Mouse (Mus musculus): ENCODE measurements around the gene Ccdc136.

Ccdc136 gene

DNA sequence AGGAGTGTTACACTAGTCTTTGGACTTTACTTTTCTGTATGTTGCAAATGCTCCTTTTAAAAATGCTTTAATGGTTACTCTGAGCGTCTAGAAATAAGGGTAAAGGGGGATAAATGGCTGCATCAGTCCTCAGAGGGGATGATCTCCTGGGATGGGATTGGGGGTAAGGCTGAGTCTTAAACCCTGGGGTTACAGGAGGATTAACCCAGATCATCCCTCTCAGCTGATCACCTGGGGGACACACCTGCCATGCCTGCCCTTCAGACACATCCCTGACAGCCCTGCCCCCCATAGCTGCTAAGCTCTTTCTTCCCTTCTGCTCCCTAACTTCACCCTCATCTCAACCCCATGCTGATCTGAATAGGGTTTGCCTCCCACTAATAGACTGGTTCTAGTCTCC lies 1.8 kb upstream of the Ccdc136 start:
- no peak for DNase-seq (ENCODE audit: low spot score)

DNA sequence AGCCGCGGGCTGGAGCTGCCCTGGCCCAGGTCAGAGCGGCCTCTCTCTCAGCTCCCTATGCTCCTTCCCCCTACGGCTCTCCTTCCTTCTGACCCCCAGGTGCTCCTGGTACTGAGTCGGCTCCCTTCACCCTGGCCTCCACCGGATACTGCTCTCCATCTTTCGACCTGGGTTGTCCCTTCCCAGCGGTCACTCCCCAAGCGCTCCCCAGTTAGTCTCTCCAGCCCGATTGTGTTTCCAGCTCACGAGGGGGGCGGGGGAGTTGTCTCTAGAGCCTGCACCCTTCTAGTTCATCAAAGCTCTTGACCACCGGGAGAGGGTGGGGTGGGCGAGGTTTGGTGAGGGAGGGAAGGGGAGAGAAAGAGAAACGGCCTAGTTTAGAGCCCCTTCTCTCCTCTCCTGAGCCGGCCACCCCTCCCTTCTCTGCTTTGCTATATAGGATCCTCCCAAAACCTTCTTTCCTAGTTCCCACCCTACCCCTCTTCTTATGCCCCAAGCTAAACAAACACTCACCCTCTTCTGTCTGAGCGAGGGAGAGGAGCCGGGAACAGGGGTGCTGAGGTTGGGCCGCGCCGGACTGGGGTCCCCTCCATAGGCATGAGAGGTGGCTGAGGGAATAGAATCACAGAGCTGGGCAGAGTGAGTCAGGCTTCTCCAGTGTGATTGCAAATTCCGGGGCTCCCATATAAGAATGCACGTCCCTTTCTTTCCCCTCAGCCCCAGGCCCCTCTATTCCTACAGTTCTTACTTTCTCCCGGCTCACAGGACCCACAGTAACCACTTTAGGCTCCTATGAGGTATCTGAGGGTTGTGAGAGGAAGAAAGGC lies 818 bp downstream of the Ccdc136 start:
- DNase-seq (ENCODE audit: low spot score): no peak

DNA sequence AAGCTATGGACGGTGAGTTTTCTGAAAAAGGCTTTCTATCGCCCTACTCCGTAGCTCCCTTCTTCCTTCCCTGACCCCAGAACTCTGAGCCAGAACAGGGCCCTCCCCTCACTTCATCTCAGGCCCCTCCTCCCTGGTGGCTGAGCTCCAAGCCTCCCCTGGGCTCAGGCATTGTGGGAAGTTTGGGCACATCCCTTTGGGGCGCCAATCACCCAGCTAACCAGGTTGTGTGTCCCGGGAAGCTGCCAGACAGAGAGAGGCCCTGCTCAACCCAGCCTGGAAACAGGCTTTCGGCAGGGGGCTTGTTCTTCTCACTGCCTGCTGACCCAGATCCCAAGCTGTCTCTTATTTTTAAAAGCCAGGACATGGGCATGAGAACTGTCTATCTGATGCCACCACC lies 1.5 kb downstream of the Ccdc136 start:
- no peak for DNase-seq (ENCODE audit: low spot score)

DNA sequence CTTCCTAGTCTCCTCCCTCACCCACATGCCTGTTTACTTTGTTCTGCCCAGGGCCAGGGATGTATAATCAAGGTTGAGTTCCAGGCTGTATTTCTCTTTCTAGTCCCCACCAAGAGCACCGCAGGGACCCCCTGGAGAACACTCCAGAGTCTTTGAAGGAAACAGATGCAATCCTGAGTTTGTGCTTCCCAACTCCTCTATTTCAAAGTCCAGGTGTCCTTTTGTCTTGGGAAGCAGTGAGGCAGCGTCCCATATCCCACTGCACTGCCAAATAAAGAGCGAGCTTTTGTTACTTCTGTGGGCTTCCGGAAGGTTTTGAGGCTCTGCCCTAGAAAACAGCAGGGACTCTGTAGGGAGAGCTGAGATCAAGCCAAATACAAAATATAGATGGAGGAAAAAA lies 3.7 kb downstream of the Ccdc136 start:
- no peak for DNase-seq (ENCODE audit: low spot score)

DNA sequence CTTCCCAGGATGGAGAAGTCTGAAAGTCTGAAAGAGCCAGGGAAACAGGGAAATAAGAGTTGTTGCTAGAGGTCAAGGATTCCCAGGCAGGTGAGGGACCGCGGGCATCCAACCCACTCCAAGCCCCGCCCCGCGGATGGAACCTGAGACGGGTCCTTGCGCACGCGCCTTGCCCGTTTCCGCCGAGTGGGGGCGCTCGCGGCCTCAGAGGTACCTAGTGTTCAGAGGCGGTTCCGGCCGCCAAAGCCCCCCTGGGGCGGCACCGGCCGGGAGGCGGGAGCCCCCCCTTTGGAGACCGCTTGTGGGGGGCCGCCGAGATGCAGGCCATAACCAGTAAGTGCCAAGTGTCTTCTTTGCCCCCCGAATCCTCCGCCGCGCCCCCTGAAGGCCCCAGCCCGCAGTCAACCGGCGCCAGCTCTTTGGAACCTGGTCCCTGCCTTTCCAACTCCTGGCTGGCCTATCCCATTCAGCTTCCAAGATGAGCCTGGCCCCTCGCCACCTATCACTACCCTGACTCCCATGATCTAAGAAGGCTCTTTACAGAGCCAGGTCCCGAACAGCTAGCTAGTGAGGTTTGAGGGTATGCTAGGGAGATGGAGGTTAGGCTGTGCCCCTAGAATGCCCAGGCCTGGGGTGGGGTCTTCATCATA lies 6.7 kb downstream of the Ccdc136 start:
- DNase-seq (ENCODE audit: low spot score): no peak

DNA sequence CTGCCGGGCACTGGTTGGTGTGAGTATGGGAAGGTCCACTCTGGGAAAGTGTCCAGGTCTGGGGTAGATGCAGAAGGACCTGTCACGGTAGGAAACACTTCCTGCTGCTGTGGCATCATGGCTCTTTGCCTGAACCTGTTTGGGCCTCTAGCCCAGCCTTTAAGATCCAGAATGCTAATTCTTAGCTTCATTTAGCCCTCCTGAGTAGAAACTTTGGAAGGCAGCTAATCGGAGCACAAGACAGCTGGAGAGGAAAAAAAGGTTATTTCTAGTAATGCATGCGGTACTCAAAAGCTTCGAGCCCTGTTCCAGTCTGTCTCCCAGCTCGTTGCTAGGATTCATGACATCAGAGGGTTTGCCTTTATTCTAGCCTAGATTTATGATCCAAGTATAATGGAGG lies 10.3 kb downstream of the Ccdc136 start:
- no peak for DNase-seq (ENCODE audit: low spot score)

DNA sequence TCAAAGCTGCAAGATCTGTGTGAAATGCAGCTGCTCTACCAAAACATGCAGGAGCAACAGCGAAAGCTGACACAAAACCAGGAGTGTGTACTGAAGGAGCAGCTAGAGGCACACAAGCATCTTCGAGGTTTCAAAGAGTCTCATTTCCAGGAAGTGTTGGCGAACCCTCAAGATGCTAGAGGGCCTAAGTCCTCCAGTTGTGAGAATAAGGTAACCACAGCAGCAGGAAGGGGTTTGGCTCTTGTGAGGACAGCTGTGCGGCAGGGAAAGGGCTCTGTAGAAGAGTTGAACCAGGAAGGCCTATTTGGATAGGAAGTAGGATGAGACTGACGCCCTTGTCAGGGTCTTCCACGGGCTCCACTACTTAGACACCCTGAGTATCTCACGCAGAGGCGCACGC lies 19.3 kb downstream of the Ccdc136 start:
- no peak for DNase-seq (ENCODE audit: low spot score)

DNA sequence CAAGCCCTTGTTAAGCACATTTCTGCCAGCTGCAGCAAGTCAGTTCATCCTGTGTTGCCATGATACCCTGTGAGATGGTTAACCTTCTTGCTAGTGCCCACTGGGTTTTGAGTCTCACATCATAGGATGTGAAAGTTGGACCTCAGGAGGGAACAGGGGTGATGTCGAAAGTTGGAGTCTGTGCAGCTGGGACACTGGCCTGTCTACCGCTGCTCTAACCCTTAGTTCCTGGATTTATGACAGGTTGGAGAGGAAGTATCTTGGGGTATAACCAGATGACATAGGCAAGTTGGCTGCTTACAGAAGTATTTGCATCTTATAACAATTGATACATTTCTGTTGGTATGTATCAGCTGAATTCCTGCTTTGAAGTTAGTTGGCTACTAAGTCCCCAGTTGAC lies 24.5 kb downstream of the Ccdc136 start:
- DNase-seq (ENCODE audit: low spot score): no peak

DNA sequence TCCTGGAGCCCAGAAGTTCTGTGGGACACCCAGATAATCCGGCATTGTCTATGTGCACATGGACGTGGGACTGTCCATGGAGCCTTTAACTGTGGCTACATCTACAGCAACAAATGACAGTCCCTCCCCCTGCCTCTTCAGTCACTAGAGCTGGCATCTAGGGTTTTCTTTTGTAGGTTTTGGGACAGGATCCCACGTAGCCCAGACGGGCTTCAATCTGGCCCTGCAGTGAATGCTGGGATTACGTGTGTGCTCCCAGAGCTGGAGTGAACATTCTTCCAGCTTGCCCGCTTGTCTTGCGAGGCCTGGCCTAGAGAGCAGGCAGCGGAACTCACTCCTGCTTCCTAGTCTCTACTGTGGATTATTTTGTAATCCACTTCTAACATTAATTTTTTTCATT lies 29.0 kb downstream of the Ccdc136 start:
- DNase-seq (ENCODE audit: low spot score): no peak

DNA sequence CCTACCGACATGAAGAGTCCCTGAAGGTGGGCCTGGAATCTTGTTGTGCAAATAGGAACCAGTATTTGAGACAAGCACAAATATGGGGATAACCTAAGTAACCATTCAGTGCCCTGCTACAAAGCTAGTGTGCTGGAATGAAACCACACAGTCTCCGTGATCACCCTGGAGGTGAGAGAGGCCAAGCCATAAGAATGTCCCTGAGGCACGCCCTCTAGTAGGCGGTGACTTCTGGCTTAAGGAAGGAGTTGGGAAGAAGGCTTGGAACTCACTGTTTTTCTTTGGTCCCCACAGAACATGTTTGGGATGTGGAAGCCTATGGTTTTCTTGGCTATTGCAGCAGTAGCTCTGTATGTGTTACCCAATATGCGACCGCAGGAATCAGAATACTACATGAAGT lies 30.2 kb downstream of the Ccdc136 start:
- DNase-seq (ENCODE audit: low spot score): no peak

DNA sequence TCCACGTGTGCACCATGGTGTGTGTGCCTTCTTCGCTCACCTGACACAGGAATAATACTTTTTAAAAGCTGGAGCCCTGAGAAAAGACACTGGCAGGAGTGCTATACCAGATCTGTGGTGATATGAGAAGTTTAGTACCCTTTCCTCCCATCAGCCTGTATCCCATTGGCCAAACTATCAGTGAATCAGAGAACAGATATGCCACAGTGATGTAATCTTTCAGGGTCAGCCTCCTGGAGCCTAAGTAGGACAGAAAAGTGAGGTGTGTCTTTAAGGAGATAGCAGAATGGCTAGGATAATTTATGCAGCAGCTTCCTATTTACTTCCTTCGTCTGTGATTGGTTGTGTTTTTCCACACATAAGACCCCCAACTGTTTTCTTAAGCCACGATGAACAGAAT lies 32.1 kb downstream of the Ccdc136 start:
- DNase-seq (ENCODE audit: low spot score): no peak

DNA sequence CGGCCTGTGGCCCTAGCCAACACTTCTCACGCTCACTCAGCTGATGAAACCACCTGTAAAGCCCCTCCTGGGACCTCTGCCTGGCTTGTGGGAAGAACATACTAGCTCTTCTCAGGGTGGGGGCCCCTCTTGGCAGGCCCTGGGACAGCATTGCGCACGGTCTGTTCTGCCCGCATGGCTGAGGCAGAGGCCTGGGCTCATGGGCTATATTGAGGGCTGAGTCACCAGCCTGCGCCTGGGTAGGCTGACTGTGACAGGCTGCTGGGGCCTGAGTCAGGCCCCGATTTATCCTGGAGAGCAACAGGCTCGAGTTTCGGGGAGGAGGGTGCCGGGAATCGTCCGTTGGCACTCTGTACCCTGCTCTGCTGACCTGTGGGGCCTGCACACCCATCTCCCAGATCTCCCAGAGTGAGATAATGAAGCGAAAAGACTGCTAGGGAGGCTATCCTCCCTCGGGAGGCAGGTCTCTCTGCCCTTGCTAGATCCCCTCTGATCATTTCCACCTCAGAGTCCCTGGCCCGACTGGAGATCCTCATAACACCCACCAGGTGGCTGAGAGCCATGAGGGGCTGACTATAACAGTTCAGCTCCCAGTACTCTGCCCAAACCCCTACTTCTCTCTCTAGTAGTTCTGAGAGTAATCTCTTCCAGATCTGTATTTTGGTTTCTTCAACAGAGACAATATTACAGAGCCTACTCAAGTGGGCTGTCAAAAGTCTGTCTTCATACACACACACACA lies 34.7 kb downstream of the Ccdc136 start:
- DNase-seq (ENCODE audit: low spot score): no peak

DNA sequence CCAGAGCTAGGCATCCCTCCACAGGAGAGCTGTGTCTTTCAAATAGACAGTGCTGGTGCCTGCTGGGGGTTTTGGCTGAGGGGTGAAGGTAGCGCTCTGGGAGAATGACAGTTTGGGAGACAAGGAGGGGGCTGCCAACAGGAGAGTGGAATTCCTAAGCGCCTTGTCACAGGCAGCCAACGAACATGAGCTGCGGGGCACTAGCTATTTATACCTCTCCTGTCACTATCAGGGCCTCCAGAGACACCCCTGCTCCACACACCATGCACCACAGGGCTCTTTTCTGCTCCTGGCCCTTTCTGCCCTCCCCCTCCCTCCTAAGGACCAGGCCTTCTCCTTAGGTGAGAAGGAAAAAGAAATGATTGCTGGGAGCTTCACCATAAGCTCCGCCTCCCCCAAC lies 35.4 kb downstream of the Ccdc136 start:
- DNase-seq (ENCODE audit: low spot score): no peak

DNA sequence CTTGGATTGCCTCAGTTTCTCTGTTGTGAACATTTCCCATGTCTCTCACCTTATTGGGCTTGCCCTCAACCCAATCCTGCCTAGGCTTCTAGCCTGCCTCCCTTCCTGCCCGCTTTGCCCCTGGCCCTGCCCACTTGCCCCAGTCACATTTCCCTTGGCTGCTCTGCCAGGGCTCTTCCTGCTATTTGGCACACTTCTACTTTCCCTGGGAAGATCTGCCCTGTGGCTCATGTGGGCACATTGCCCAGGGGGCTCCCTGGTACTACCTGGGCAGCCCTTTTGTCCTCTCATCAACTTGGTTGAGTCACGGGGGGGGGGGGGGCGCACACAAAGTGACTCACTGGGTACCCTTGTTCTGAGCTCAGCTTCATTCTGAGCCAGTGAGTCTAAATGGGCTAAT lies 36.0 kb downstream of the Ccdc136 start:
- no peak for DNase-seq (ENCODE audit: low spot score)

DNA sequence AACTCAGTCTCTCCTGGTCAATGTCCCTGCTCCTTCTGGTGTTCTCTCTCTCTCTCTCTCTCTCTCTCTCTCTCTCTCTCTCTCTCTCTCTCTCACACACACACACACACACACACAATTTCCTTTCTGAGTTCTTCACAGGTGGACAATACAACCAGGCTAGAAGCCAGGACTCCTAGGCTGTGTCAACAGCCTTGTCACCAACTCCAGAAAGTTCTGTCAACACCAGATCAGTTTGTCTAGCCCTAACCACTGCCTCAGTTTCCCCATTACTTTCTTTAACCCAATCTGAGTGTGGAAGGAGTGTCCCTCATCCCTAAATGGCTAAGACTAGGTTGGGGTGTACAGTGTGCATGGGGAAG lies 36.5 kb downstream of the Ccdc136 start:
- DNase-seq (ENCODE audit: low spot score): no peak

DNA sequence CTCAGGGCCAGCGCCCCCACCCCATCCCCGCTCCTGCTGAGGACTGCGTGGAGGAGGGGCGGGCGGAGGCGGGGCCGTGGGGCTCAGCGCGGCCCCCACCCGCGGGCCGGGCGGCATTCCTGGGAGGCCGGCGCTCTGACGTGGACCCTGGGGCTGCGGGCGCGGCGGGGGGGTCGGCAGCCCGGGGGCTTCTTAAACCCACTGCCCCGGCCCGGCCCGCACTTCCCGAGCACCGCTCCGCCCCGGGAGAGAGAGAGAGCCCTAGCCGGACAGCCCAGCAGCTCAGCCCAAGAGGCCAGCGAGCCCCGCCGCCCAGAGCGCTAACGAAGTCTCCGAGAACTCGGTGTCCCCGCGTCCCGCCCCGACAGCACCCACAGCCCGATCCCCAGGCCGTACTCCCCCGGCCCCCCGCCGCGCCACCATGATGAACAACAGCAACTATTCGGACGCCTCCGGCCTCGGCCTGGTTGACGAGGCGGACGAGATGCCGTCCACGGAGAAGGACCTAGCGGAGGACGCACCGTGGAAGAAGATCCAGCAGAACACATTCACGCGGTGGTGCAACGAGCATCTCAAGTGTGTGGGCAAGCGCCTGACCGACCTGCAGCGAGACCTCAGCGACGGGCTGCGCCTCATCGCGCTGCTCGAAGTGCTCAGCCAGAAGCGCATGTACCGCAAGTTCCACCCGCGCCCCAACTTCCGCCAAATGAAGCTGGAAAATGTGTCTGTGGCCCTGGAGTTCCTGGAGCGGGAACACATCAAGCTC lies 37.1 kb downstream of the Ccdc136 start, which contains the start of gene Flnc:
Flnc (plus strand) TSS at position 219 of the 766 bp plus-strand sequence.
- no peak for DNase-seq (ENCODE audit: low spot score)

DNA sequence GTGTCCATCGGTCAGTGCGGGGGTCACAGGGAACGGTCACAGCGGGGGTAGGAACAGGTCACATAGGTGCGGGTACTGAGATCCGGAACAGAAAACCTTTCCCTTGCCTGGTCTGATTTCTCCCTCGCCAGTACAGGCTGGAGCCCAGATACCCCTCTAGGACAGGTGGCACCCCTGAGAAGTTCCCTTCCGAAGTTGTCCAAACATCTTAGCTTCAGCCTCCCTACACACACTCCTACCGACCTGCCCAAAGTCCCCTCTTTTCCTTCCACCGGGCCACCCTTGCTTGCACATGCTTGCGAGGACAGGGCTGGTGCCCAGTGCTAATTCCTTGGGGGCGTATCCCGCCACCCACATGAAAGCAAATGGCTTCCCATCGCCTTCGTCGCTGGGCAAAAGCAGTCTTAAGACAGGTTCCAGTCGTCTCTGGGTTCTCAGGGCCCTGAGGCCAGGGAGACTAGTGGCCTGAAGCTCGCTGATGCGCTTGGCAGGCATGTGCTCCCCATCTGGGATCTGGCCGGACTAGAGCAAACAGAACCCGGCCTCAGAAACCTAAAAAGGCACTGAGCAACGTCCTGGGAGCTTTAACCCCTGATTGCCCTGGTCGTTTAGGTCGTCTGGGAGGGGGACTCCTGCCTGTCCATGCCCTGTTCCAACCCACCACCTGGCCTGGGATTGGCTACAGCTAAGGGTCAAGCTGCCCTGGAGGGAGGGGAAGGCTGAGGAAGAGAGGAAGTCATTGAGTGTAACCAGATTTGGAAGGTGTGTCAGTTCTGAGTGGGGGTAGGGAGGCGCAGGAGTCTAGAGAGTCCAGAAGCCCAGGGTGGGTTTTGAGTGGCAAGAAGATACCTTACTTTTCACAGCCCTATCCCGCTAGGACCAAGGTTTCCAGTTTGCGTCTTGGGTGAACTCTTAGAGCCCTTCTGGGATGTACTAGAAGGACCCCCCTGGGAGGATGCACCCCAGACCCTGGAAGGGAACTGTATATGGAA lies 38.0 kb downstream of the Ccdc136 start:
- no peak for DNase-seq (ENCODE audit: low spot score)

DNA sequence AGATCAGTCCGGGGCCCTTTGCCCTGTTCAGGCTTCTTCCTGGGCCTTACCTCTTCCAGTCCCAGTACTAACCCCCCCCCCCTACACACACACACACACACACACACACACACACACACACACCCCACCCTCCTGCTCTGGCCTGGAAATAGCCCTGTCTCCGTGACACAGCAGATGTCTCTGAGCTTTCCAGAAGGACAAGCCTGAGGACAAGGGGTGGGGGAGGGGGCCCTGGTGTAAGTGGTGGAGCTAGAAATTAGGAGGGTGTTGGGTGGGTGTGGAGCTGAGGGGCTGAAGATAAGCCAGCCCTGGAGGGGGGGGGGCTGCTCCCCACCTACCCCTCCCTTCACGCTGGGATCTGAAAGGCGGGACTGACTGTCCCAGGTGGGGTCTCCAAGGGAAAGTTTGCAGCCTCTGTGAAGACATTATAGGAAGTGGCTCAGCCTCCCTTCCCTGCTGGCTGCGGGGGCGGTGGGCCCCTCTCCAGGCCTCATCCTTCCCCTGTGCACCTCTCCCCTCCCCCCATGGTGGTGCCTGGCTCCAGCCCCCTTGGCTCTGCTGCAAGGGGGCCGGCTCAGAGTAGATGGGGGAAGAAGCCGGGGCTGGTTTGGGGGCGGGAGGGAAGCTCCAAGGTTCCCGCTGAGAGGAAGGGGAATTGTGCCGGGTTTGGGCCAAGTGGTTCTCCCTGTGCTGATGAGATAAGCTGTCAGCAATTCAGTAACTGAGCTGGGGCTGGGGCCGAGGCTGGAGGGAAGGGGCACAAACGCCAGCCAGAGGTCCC lies 39.0 kb downstream of the Ccdc136 start:
- DNase-seq (ENCODE audit: low spot score): no peak

DNA sequence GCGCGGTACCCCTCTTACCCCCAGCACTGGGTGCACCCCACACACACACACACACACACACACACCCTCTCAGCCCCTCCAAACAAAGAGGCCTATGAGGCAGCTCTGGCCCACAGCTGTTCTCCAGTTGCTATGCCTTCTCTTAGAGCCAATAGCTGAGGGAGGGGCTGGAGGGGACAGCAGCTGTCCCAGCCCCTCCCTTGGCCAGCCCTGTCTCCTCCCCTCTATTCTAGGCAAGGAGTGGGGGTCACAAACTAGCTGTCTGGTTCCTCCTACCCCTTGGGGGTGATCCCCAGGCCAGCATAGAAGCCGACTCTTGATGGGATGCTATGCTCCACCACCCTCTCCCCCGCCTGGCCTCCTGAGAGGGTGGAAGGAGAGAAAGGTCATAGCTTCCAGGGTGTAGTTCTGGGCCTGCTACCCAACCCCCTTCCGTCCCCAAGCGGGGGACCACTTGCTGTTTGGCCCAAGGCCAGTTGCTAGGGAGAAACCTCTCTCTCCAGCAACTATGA lies 39.9 kb downstream of the Ccdc136 start:
- DNase-seq (ENCODE audit: low spot score): no peak

DNA sequence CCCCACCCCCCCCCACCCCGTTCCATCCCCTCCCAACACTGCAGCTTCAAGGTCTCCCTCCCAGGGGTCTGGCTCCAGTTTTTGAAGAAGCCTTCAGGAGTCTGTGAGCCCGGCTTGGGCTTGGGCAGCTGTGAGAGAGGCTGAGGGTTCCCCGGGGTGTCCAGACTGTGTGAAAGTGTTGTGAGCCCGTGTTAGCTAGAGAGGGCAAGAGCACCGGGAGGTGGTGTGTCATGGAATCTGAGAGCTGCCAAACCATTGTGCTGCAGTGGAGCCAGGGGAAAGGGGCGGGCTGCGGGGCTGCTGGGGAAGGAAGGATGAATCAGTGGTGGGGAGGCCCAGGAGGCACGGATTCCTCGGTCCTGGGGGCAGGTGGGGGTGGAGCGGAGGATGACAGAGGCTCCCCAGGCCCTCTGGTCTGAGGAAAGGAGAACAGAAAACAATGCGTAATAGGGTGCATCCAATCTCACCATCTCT lies 40.4 kb downstream of the Ccdc136 start:
- DNase-seq (ENCODE audit: low spot score): no peak

Data from c-Kit-positive CD71-positive TER-119-positive erythroid progenitor cells, embryonic 14.5 days (primary cell).